Mouse (Mus musculus): ENCODE data around the gene Flywch1. TPM values are rescaled to one million over a fixed set of nuclear protein-coding genes. Genes with fewer than 3 reads are reported as not detected.
A peak's percentile ranks its signal among the peaks of the same experiment; 100 is the strongest.

Gene Flywch1
- total RNA-seq (2015; ENCODE audit: low replicate concordance) (2.1 and 2.9 TPM in 2 replicates), total RNA-seq (2017; ENCODE audit: low replicate concordance) (3.4 and 14.2 TPM in 2 replicates)

GRCm38 (mm10) chr17:23771284-23772218, at the start of gene Flywch1:
Gene Flywch1, minus strand, starts transcription at chr17:23771602.
- ATAC-seq (replicated peaks; ENCODE audit: low FRiP score, poor library complexity, severe bottlenecking), result peak; percentile 99

DNA sequence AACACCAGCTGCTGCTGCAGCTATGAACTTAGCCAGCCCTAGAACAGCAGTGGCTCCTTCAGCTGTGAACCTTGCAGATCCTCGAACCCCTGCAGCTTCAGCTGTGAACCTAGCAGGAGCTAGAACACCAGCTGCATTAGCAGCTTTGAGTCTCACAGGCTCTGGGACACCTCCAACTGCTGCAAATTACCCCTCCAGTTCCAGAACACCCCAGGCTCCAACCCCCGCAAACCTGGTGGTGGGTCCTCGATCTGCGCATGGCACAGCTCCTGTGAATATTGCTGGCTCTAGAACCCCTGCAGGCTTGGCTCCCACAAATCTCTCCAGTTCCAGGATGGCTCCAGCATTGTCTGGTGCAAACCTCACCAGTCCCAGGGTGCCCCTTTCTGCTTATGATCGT, 49.3 kb upstream of the Flywch1 start:
- ATAC-seq (replicated peaks; ENCODE audit: low FRiP score, poor library complexity, severe bottlenecking), result no peak

DNA sequence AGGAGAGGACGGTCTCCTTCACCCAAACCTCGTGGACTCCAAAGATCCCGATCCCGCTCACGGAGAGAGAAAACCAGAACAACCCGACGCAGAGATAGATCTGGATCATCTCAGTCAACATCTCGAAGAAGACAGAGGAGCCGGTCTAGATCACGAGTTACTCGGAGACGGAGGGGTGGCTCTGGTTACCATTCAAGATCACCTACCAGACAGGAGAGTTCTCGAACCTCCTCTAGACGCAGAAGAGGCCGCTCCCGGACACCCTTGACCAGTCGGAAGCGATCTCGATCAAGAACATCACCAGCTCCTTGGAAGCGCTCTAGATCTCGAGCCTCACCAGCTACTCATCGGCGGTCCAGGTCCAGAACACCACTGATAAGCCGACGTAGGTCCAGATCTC, 47.8 kb upstream of the Flywch1 start:
- no peak for ATAC-seq (replicated peaks; ENCODE audit: low FRiP score, poor library complexity, severe bottlenecking)

GRCm38 (mm10) chr17:23818579-23818978, 47.2 kb upstream of the Flywch1 start:
- no peak for ATAC-seq (replicated peaks; ENCODE audit: low FRiP score, poor library complexity, severe bottlenecking)

GRCm38 (mm10) chr17:23815641-23816040, 44.2 kb upstream of the Flywch1 start:
- no peak for ATAC-seq (replicated peaks; ENCODE audit: low FRiP score, poor library complexity, severe bottlenecking)

DNA sequence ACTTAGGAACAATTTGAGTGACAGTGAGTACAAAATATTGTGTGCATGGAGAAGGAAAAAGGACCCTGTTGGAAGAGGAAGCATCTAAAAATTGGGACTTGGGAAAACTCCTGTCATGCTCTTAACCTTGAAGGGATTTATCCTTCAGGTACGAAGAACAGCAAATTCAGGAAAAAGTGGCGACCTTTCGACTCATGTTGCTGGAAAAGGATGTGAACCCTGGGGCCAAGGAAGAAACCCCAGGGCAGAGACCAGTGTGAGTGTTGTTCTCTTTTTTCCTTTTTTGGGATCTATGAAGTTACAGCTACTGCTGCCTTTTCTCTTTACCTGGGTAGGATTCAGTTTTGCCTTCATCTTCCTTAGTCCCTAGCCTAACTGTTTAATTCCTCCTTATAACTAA, 36.5 kb upstream of the Flywch1 start:
- ATAC-seq (replicated peaks; ENCODE audit: low FRiP score, poor library complexity, severe bottlenecking), result no peak

DNA sequence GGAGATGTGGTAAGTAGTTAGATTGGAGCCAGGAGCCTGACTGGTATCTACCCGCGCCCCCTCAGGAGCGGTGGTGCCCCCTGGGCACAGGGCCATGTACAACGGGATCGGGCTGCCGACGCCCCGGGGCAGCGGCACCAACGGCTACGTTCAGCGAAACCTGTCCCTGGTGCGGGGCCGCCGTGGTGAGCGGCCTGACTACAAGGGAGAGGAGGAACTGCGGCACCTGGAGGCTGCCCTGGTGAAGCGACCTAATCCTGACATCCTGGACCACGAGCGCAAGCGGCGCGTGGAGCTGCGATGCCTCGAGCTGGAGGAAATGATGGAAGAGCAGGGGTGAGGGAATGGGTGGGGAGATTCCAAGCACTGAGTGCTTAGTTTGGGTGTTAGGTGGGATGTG, 35.5 kb upstream of the Flywch1 start:
- ATAC-seq (replicated peaks; ENCODE audit: low FRiP score, poor library complexity, severe bottlenecking), result no peak

GRCm38 (mm10) chr17:23804426-23805085, 33.2 kb upstream of the Flywch1 start:
- no peak for ATAC-seq (replicated peaks; ENCODE audit: low FRiP score, poor library complexity, severe bottlenecking)

DNA sequence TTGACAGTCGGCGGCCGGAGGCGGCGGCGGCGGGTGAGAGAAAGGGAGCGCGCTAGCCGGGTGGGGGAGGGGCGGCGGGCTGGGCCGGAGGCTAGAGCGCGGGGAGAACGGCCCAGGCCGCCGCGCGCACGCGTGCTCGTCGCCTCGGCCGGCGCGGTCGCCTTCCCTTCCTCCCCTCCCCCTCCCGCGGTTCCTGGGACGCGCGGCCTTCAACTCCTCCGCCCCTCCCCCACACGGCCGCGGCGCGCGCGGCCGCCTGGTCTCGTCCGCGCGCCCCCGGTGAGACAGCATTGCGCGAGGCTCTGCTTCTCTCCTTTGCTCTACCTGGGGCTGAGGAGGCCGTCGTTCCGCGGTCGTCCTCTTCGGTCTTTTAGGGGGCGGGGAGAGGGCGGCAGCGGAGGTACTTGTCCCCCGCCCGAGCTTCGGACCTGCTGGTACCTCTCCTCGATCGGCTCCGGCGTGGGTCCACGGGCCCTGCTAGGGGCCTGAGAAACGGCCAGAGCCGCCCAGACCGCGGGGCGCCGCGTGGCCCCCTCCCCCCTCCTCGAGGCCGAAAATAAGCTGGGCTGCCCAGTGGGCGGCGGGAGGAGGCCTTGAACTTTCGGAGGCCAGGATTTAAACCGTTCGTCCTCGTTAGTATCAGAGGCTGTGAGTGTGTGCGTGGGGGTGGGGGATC, 32.1 kb upstream of the Flywch1 start:
- ATAC-seq (replicated peaks; ENCODE audit: low FRiP score, poor library complexity, severe bottlenecking), result peak; percentile 46

DNA sequence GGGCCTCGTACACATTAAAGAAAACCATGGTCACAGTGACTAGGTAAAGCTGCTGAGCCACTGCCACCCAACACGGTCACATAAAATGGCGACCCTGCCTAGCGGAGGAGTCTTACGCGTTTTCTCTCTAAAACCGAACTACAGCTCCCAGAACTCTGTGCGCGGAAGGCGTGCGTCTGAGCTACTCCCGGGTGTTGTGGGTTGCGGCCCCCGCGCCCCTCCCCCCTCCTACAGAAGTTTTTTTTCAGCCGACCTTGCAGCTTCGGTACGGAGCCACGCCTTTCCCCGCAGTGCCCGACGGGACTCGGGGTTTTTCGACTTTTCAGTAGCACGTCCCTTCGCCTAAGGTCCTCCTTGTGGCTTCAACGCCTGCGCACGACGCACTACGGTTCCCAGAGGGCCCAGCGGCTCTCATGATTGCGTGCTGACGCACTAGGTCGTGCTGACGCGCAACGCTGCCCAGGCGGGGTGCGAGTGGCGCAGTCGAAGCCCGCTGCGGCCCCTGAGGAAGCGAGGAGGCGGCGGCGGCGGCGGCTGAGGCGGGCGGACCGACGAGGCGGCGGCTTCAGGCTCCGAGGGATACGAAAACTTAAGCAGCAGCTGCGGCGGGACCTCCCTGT, 31.5 kb upstream of the Flywch1 start:
- peak; percentile 96 for ATAC-seq (replicated peaks; ENCODE audit: low FRiP score, poor library complexity, severe bottlenecking)

GRCm38 (mm10) chr17:23801627-23802026, 30.2 kb upstream of the Flywch1 start:
- no peak for ATAC-seq (replicated peaks; ENCODE audit: low FRiP score, poor library complexity, severe bottlenecking)

- no peak for ATAC-seq (replicated peaks; ENCODE audit: low FRiP score, poor library complexity, severe bottlenecking)
Measured at GRCm38 (mm10) chr17:23797316-23797715, 25.9 kb upstream of the Flywch1 start.

DNA sequence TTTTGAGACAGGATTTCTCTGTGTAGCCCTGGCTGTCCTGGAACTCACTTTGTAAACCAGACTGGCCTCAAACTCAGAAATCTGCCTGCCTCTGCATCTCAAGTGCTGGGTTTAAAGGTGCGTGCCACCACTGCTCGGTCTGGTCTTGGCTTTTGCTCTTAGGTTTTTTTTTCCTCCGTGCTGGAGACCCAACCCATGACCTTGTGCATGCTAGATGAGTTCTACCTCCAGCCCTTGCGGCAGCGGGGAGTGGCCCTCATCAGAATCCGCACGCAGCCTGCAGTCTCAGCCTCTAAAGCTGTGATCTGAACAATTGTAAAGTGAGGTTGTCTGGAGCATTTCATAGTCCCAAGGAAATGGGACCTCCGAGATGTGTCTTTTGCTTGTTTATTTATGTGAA, 23.9 kb upstream of the Flywch1 start:
- ATAC-seq (replicated peaks; ENCODE audit: low FRiP score, poor library complexity, severe bottlenecking), result no peak

DNA sequence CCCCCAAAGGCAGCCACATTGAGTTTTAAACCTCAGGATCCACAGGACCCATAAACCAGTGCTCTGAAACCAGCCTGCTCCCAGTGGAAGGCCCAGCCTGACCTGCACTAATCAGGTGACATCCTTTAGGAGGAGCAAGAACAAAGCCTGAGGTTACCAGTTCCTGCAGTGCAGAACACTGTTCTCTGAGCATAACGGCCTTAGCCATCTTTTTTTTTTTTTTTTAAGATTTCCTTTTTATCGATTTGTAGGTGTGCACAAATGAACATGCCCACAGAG, 19.6 kb upstream of the Flywch1 start:
- ATAC-seq (replicated peaks; ENCODE audit: low FRiP score, poor library complexity, severe bottlenecking), result 0 out of 2 replicates have a peak, but pooled peaks have one; percentile 4

- peak; percentile 80 for ATAC-seq (replicated peaks; ENCODE audit: low FRiP score, poor library complexity, severe bottlenecking)
Measured at GRCm38 (mm10) chr17:23790269-23791078, 19.1 kb upstream of the Flywch1 start, which contains the start of gene Srrm2. Gene Srrm2, plus strand, starts transcription at chr17:23790532.

- peak; percentile 37 for ATAC-seq (replicated peaks; ENCODE audit: low FRiP score, poor library complexity, severe bottlenecking)
Measured at GRCm38 (mm10) chr17:23789749-23790268, 18.4 kb upstream of the Flywch1 start.

DNA sequence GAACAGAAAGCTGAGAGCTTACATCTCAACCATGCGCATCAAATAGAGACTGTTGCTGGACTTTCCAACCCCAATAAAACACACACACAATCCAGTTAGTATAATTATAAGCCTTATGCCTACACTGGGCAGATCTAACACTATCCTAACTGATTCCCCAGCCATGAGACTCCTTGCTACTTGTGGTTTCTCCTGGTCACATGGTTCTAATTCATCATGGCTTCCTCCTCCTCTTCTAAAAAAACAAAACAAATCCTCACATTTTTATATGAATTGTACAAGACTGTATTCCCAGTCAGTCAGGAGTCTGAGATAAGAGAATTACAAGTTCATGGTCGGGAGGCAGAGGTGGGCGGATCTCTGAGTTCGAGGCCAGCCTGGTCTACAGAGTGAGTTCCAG, 17.6 kb upstream of the Flywch1 start:
- no peak for ATAC-seq (replicated peaks; ENCODE audit: low FRiP score, poor library complexity, severe bottlenecking)

DNA sequence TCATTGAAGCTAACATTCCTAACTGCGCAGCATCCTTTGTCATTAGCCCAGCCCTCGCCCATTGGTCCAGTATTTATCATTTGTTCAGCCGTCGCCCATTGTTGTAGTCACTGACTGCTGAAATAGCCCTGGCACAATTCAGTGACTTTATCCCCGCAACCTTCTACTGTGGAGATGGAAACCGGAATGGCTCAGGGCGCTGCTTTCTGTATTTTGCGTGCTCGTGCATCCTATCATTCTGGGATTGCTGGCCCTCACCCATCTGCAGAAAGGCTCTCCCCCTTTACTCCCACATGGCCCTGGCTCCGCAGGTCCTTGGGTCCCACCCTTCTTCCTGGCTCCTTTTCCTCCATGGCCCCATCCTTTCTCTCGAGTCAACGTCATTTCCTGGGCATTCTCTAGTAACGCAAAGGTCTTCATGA, 15.1 kb upstream of the Flywch1 start:
- no peak for ATAC-seq (replicated peaks; ENCODE audit: low FRiP score, poor library complexity, severe bottlenecking)
